Mouse (Mus musculus) heart, postnatal 10 days (tissue): ENCODE measurements at regions not wholly inside any gene's neighbourhood (a gene's known extent, or its start where the extent isn't known, plus 50 kb on each side); places are given as distances from the start of the nearest gene placed in this dataset.

ENCODE experiments used
- DNase-seq, 2 experiments: peaks; one replicate each; pipeline ENCODE4 v3.0.0; 2021
- intact Hi-C: fragments of 180-260 bp; cut with DNase I; formaldehyde crosslinking; loops from one replicate; pipeline ENCODE4 v1.15.1; 2025

GRCm38 (mm10) chr3:54443791-54444190 is 82.9 kb downstream of the Postn start:
- no peak for DNase-seq
- intact Hi-C loops: no loop called here

- DNase-seq: no peak
- intact Hi-C loops: no loop called here
These were observed 86.0 kb downstream of the Postn start for GRCm38 (mm10) chr3:54446889-54447288.

- DNase-seq: no peak
- intact Hi-C loops: no loop called here
These were observed 96.5 kb downstream of the Postn start for GRCm38 (mm10) chr3:54457416-54457815.

- DNase-seq: no peak
- intact Hi-C loops: no loop called here
These were observed 100.5 kb downstream of the Postn start for GRCm38 (mm10) chr3:54461366-54461765.

DNA sequence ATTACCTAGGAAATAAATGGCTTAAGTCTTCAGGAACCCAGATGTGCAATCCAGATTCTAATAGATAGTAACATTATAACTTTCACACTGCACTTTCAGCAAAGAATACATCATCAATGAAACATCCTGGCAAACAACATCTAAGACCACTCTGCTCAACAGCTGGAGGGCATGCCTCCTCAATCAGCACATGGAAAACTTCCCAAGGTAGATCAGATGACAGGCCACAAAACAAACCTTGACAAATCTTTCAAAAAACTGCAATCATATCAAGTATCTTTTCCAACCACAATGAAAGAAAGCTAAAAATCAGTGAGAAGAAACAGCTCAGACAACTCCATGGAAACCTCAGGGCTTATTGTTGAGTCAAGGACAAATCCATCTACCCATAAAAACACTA is 105.2 kb downstream of the Postn start:
- no peak for DNase-seq
- intact Hi-C loops: no loop called here

DNA sequence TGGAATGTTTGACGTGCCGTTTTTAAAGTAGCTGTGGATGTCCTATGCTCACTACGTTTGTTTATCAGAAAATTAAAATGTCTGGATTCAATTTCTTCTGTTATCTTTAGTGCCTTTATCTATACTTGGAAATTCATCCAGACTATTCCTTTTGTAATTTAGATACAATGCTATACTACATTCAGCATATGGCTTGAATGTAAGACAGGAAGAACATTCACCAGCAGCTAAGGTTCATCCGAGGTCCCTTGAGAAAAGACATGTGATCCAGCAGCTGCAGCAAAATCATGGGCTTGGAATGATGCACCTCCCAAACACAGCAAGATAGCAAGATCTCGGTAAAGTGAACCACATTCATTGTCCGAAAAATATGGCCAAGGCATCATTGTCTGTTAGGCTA is 113.3 kb downstream of the Postn start:
- peak; percentile 29 to 42 for DNase-seq

DNA sequence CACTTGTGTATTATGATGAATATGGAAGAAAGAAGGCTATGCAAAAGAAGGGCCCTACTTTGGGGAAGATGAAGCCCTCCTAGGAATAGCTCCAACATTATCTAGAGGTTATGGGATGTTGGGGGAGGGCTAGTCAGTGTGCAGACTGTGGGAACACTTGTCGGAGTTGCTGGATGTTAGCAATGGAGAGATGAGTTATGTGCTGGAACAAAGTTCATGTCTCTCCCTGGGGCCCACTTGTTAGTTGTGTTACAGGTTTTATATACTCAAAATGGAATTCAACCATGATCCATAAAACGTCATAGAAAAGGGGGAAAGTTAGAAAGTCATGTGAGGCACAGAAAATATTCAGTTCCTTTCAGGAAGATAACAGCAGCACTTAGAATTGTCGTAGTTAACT is 115.0 kb downstream of the Postn start:
- peak in 1 of 2 experiments; percentile 25 for DNase-seq
- intact Hi-C loops: loop anchor here (5.0 kb wide), 1 partner anchor 114 kb away; the partner anchor contains the start of gene Postn

More for the DNA sequence above, 113.3 kb downstream of the Postn start:
- intact Hi-C loops: no loop called here

DNA sequence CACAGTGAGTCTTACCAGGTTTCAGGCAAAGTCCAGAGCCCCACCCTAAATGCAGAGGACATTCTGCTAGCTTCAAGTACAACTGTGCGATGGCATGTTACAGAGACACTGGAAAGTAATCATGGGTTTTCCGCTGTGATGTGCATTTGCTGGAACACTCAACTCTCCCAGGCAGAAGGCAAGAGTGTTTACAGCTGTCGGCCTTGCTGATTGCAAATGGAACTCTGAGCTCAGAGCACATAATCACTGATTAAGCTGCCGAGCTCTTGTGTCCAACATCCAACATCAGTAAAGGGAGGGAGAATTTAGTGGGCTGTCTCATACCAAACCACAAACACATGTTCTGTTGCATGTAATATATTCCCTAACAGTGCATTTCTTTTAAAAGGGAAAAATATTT is 117.1 kb downstream of the Postn start:
- peak; percentile 67 to 75 for DNase-seq
- intact Hi-C loops: loop anchor here (5.0 kb wide), 1 partner anchor 116 kb away; the partner anchor contains the start of gene Postn

- peak; percentile 37 to 38 for DNase-seq
- intact Hi-C loops: no loop called here
These were observed 119.3 kb downstream of the Postn start for GRCm38 (mm10) chr3:54480251-54480650.

DNA sequence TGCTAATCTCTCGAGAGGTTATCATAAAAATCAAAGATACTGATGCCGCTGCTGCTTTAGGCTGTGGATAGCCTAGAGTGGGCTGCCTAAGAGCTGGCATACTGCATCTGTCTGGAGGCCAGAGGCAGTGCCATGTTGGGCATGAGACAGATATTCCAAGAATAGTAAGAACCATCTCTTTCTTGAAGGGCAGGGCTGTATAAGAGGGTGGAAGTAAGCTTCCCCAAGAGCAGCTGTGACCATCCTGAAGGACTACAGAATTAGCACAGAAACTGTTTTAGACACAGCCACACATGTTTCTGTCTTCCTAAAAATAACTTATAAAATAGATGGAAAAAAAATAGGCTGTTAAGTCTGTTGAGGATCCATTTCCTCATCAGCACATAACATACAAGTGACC is 126.4 kb downstream of the Postn start:
- intact Hi-C loops: no loop called here
- DNase-seq: no peak

DNA sequence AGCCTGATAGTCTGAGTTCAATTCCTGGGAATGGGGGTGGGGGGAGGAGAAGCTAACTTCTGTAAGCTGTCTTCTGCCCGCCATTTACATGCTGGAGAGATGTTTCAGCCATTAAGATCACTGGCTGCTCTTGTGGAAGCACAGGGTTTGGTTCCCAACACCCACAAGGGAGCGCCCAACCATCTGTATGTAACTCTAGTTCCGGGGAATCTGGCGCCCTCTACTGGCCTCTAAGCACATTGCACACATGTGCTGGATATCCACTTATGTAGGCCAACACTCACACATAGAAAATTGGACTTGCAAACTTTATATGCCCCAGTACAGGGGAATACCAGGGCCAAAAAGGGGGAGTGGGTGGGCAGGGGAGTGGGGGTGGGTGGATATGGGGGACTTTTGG is 126.9 kb downstream of the Postn start:
- intact Hi-C loops: no loop called here
- no peak for DNase-seq

DNA sequence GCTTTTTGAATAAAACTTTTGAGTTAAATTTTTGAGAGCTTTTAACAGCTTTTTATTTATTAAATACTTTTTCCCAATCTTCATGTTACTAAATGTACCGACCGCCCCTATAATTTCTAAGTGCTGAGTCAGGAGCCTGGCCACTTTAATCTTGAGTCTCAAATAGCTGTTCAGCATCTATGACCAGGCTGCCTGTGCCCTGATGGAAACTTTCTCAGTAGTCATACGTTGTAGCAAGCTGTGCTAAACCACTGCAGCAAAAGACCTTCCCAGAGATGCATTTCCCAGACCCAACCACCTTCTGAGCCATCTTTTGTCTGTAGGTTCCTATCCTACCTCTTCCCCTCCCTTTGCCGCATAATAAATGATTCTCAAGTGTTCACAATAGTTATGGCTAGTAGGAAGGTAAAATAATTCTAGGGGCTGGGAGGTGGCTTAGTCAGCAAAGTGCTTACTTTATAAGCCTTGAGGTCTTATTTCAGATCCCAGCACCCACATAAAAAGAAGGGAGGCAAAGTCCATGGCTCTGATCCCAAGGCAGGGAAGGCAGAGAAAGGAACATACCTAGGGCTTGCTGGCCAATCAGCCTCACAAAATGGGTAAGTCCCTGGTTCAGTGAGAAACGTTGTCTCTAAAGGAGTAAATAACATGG is 129.5 kb downstream of the Postn start:
- no peak for DNase-seq

GRCm38 (mm10) chr3:54493567-54493966 is 132.7 kb downstream of the Postn start:
- no peak for DNase-seq
- intact Hi-C loops: no loop called here

More for the DNA sequence above, 129.5 kb downstream of the Postn start:
- intact Hi-C loops: no loop called here

DNA sequence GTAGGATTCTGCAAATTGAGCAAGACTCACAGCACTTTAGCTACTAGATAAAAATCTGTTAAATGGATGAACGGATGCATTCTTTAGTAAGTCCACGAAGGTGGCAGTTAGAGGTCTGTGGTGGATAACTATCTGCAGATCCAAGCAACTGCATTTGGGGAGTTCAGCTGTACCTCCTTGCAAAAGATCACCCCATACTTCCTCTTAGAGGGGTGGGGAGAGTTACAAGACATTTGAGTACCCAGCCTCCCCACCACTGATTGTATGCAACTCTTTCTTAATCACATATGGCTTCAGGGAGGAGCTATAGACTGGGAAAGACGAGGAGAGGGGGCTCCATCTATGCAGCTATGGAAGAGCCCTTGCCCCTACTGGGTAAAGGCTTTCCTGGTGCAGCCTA is 144.1 kb downstream of the Postn start:
- intact Hi-C loops: no loop called here
- DNase-seq: no peak

GRCm38 (mm10) chr3:54507575-54507974 is 146.7 kb downstream of the Postn start:
- intact Hi-C loops: no loop called here
- no peak for DNase-seq

- intact Hi-C loops: no loop called here
- no peak for DNase-seq
These were observed 148.0 kb downstream of the Postn start for GRCm38 (mm10) chr3:54508906-54509305.

GRCm38 (mm10) chr3:54517251-54517650 is 156.3 kb downstream of the Postn start:
- intact Hi-C loops: no loop called here
- DNase-seq: no peak

DNA sequence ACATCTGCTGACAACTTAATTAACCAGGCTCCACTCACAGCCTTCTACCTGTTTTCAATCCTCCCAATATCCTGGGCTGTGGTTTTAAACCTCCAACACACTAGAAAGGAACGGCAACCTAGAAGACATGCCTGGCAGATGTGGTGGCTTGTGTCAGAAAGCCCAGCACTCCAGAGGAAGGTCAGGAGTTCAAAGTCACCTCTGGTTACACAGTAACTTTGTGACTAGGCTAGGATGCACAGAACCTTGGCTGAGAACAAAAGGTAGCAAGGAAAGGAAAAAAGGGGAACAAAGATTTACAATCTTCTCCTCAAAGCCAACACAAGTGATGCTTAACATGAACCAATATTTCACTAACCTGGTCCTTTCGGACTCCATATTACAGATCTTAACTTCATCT is 161.8 kb downstream of the Postn start:
- no peak for DNase-seq
- intact Hi-C loops: no loop called here

GRCm38 (mm10) chr3:54526618-54527017 is 165.7 kb downstream of the Postn start:
- intact Hi-C loops: no loop called here
- DNase-seq: no peak

- DNase-seq: no peak
- intact Hi-C loops: no loop called here
These were observed 164.3 kb upstream of the Supt20 start for GRCm38 (mm10) chr3:54528292-54528691.

DNA sequence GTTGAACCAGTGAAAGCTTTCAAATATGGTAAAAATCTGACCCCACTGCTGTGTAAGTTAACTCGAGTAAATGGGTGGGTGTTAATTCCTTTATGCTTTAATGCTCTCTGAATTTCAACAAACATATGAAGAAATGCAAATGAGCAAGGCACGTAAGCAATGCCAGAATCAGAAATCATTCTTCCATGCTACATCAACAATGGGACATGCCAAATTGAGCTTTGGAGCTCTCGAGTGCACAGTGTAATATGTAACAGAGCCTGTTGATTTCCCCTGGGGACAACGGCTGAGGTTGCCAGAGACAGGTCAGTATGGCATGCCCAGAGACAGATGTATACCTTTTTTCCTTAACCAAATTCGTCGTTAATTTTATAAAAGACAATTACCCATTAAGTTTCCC is 162.4 kb upstream of the Supt20 start:
- DNase-seq: no peak
- intact Hi-C loops: no loop called here

GRCm38 (mm10) chr3:54535361-54535760 is 157.2 kb upstream of the Supt20 start:
- intact Hi-C loops: no loop called here
- peak in 1 of 2 experiments; percentile 24 for DNase-seq

DNA sequence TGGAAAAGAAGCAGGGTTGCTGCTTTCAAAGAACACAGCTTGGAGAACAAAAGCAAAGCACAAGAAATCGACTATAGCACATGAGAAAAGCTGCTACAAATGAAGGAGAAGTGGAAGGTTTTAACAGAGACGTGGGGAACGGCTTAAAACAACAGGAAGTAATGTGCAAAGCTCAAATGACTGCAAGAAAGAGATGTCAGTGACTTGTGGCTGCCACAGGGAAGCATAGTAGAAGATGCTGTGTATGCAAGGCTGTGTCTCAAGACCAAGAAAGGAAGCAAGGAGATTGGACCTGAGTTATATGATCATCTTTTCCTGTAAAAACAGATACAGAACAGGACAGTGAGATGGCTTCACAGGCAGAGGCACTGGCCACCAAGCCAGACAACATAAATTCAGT is 154.6 kb upstream of the Supt20 start:
- intact Hi-C loops: no loop called here
- DNase-seq: no peak
